Mouse (Mus musculus) cerebellum, adult 2 months (tissue): ENCODE measurements around the gene Ubiad1. TPM values are rescaled to one million over a fixed set of nuclear protein-coding genes. Genes with fewer than 3 reads are reported as not detected.
A peak's percentile ranks its signal among the peaks of the same experiment; 100 is the strongest.

Experiments used
- DNase-seq, 2 experiments: peaks; one replicate each; pipeline ENCODE4 v3.0.0; 2021
- H3K27ac ChIP-seq: fragments of 200-500 bp; 2 replicates; pipeline ENCODE4 v1.5.1; 2012; ENCODE audit warnings: low read length, control low read depth, inconsistent platforms; ENCODE audit not compliant: insufficient read depth
- H3K27me3 ChIP-seq: fragments of 200-500 bp; 2 replicates; pipeline ENCODE4 v1.6.1; 2012; ENCODE audit warnings: inconsistent platforms, mild to moderate bottlenecking, low read length, moderate library complexity; ENCODE audit not compliant: control insufficient read depth, insufficient read depth
- H3K4me1 ChIP-seq: fragments of 200-500 bp; 2 replicates; pipeline ENCODE4 v1.6.1; 2011; ENCODE audit warnings: low read length; ENCODE audit not compliant: control insufficient read depth, insufficient read depth
- H3K4me3 ChIP-seq: fragments of 200-500 bp; replicated peaks from 2 replicates; pipeline ENCODE3; 2011; ENCODE audit warnings: mild to moderate bottlenecking, low read depth, low read length, control low read depth; ENCODE audit not compliant: insufficient read depth
- CTCF ChIP-seq: fragments of 200-500 bp; IDR thresholded peaks from 2 replicates; pipeline ENCODE4 v1.5.1; 2011; ENCODE audit warnings: low read depth, mild to moderate bottlenecking, control low read depth, low read length, moderate library complexity, borderline replicate concordance; ENCODE audit not compliant: insufficient read depth
- POLR2A ChIP-seq: fragments of 200-500 bp; IDR thresholded peaks from 2 replicates; pipeline ENCODE4 v1.6.1; 2011; ENCODE audit warnings: low read length, control low read depth, borderline replicate concordance; ENCODE audit not compliant: insufficient read depth
- WGBS: fragments of 180-500 bp; shearing (Covaris S2); methylation state at CpG from one replicate; pipeline ENCODE4 v1.1.7; 2018; 5-methylcytosine and 5-hydroxymethylcytosine counted together
- polyA plus RNA-seq: library from polyadenylated mRNA; depleted of rRNA; stranded (reverse); fragments of >200 nt; gene quantifications from 2 replicates; pipeline ENCODE4 v1.2.3, GENCODE M21; 2012; rRNA removed

The Ubiad1 gene
- polyA plus RNA-seq = 11.2 and 12.9 TPM in 2 replicates

- H3K27me3 ChIP-seq = no peaks in the 10 kb centered on the region
- H3K4me1 ChIP-seq = no peaks in the 10 kb centered on the region
- H3K27ac ChIP-seq = peak within 1 kb of the TSS; percentile 91
- WGBS = under 1% methylated on average over 46 of the region's 46 CpGs
- peak; percentile 80 to 86 for DNase-seq
- peak within 1 kb of the TSS; percentile 96 for H3K4me3 ChIP-seq
- TF ChIP-seq POLR2A (peak; percentile 63), CTCF (no peak)
These were observed at the start of gene Ubiad1 for GRCm38 (mm10) chr4:148444250-148444967. Gene Ubiad1, minus strand, starts transcription at chr4:148444771.

- no peaks in the 10 kb centered on the region for H3K27me3 ChIP-seq
- DNase-seq = peak; percentile 66 to 75
- 8% methylated on average over 7 of the region's 7 CpGs for WGBS
- peaks cover 20% of the 10 kb centered on the region for H3K4me1 ChIP-seq
- H3K4me3 ChIP-seq = no peak overlapping the region
- TF ChIP-seq POLR2A (no peak), CTCF (peak; percentile 52)
- H3K27ac ChIP-seq = no peak overlapping the region
These were observed 46.9 kb upstream of the Ubiad1 start for GRCm38 (mm10) chr4:148491448-148491847.

GRCm38 (mm10) chr4:148490502-148490901, 45.9 kb upstream of the Ubiad1 start:
- Histone ChIP-seq H3K27ac (no peak overlapping the region), H3K27me3 (no peaks in the 10 kb centered on the region), H3K4me1 (peaks cover 12% of the 10 kb centered on the region), H3K4me3 (no peak overlapping the region)
- TF ChIP-seq CTCF (no peak), POLR2A (no peak)
- DNase-seq = no peak
- 36% methylated on average over 6 of the region's 6 CpGs for WGBS

- no peak for DNase-seq
- no peak overlapping the region for H3K4me3 ChIP-seq
- 46% methylated on average over 2 of the region's 2 CpGs for WGBS
These were observed 43.3 kb upstream of the Ubiad1 start for GRCm38 (mm10) chr4:148487841-148488240.

GRCm38 (mm10) chr4:148484511-148484910, 39.9 kb upstream of the Ubiad1 start:
- H3K27ac ChIP-seq = no peak overlapping the region
- TF ChIP-seq POLR2A (no peak), CTCF (no peak)
- H3K27me3 ChIP-seq = no peaks in the 10 kb centered on the region
- no peak for DNase-seq
- H3K4me1 ChIP-seq = no peaks in the 10 kb centered on the region
- no peak overlapping the region for H3K4me3 ChIP-seq
- WGBS = 94% methylated on average over 12 of the region's 12 CpGs

More at GRCm38 (mm10) chr4:148487841-148488240, 43.3 kb upstream of the Ubiad1 start:
- no peaks in the 10 kb centered on the region for H3K27me3 ChIP-seq
- no peak overlapping the region for H3K27ac ChIP-seq
- TF ChIP-seq CTCF (no peak), POLR2A (no peak)
- H3K4me1 ChIP-seq = peaks cover 12% of the 10 kb centered on the region

GRCm38 (mm10) chr4:148481557-148482168, 37.1 kb upstream of the Ubiad1 start:
- TF ChIP-seq CTCF (no peak), POLR2A (no peak)
- no peak overlapping the region for H3K4me3 ChIP-seq
- no peaks in the 10 kb centered on the region for H3K27me3 ChIP-seq
- no peak overlapping the region for H3K27ac ChIP-seq
- DNase-seq = no peak
- WGBS = 91% methylated on average over 2 of the region's 2 CpGs
- no peaks in the 10 kb centered on the region for H3K4me1 ChIP-seq

- 97% methylated on average over 2 of the region's 2 CpGs for WGBS
- TF ChIP-seq CTCF = no peak
- TF ChIP-seq POLR2A = no peak
- DNase-seq = no peak
These were observed 35.7 kb upstream of the Ubiad1 start for GRCm38 (mm10) chr4:148480245-148480644.

GRCm38 (mm10) chr4:148473496-148473895, 28.9 kb upstream of the Ubiad1 start:
- Histone ChIP-seq H3K4me1 (no peaks in the 10 kb centered on the region), H3K4me3 (no peak overlapping the region), H3K27me3 (no peaks in the 10 kb centered on the region), H3K27ac (no peak overlapping the region)
- no peak for DNase-seq
- WGBS = 83% methylated on average over 5 of the region's 5 CpGs
- TF ChIP-seq CTCF = no peak
- no peak for TF ChIP-seq POLR2A

More at GRCm38 (mm10) chr4:148480245-148480644, 35.7 kb upstream of the Ubiad1 start:
- Histone ChIP-seq H3K4me3 (no peak overlapping the region), H3K27me3 (no peaks in the 10 kb centered on the region), H3K4me1 (no peaks in the 10 kb centered on the region), H3K27ac (no peak overlapping the region)
